Mouse (Mus musculus) monocyte, adult 5-6 weeks (primary cell): ENCODE data around the gene Col25a1. TPM values are rescaled to one million over a fixed set of nuclear protein-coding genes. Genes with fewer than 3 reads are reported as not detected.

ENCODE experiments used
- ATAC-seq: fragments of 153-309, 156-312 bp; replicated peaks from 2 replicates; pipeline ENCODE4 v1.8.0; 2017; ENCODE audit warnings: mild to moderate bottlenecking; ENCODE audit not compliant: low TSS enrichment, insufficient number of reproducible peaks, severe bottlenecking, poor library complexity, low FRiP score
- total RNA-seq: library from RNA; stranded (forward); fragments of 200-1000, 200-491, 200-594 nt; gene quantifications from 3 replicates; pipeline ENCODE4 v1.2.3, GENCODE M21; 2017

The Col25a1 gene
- total RNA-seq, 1 experiment from 2014 or later, result not detected

DNA sequence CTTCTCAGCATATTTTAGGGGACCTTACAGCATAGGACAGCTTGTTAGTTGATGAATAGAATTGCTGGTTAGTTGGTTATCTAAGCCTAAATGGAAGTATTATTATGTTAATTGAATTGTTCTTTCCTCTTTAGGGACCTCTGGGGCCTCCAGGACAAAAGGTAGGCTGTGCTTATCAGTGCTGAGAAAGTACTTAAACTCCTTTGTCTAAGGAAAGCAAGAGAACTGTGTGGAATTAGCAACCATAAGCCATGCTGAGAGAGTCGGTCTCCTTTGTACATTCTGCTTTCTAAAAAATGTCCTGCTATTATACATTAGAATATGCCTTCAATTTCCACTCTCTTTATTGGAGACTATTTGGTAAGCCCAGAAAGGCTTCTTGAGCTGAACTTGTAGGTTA lies 362.9 kb downstream of the Col25a1 start:
- ATAC-seq, result no peak

DNA sequence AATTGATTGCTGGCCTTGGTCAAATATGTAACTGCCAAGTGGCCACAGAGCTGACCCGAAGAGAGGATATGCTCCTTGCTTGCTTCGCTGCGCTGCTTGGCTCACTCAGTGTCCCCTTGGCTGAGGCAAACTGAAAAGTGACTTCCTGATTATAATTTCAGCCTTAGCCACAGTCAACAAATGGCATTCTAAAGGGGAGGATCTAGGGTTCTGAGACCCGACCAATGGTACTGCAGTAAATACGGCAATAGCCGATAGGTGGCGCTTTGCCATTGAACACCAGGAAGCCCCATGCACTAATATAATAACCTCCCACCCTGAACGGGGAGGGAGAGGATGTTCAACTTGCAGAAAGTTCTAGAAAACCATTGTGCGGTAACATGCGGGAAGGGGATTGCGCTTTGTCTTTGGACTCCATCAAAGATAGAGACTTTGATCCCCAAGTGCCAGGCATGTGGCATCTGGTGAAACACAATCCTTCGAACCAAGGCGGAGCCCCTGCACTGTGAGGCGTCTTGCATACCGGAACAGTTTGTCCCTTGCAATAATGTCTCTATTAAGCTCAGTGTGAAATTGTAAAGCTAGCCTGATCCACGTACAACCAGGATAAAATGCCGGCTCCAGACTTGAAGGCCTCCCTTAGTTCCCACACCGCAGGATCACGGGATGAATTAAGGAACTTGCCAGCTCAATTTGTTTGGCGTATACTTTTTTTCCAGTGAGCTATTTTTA lies 363.5 kb downstream of the Col25a1 start:
- no peak for ATAC-seq

DNA sequence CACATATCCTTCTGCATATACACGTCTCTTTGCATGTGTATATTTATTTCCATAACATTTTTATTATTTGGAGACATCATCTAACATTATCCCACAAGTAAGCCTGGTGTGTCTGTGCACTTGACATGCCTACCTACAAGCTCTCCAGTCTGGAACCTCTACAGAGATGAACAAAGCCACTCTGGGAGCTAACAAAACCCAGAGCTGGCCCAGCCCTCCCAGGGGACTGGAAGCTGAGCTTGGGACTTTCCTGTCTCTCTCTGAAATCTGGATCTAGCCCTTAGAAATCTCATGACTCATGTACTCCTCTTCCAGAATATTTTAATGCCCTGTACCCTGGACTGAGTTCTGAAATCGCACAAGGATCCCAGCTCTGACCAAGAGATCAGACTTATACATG lies 365.7 kb downstream of the Col25a1 start:
- ATAC-seq, result no peak

DNA sequence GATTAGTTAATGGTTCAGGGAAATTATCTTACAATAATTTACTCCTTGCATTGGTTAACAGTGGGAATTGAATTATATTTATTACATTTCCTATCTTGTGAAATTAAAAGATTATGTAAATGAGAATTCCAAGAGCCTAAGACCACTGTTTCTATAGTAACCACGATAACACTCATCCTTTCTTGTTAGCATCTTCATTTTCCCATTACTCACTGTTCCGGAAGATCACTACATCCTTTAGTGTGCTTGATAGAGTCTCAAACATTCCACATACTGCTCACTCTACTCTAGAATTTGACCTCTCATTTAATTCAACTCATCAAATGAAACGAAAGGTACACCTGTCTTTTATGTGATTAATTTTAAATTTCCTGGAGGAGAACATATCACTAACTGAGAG lies 370.4 kb downstream of the Col25a1 start:
- ATAC-seq, result no peak

DNA sequence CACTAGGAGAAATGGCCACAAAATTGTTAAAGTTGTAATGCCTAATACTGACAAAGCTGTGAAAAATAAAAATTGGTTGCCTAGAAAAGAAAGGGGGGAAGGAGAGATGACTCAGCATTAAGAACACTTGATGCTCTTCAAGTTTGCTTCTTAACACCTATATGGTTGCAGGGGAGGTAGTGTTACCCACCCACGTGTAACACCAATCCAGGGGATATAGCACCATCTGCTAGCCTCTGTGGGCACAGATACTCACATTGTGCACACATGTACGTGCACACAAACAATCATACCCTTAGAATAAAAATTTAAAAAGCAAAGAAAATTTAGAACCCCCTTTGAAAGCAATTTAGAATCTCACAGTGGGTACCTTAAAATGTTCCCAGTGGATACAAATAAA lies 377.0 kb downstream of the Col25a1 start:
- no peak for ATAC-seq

DNA sequence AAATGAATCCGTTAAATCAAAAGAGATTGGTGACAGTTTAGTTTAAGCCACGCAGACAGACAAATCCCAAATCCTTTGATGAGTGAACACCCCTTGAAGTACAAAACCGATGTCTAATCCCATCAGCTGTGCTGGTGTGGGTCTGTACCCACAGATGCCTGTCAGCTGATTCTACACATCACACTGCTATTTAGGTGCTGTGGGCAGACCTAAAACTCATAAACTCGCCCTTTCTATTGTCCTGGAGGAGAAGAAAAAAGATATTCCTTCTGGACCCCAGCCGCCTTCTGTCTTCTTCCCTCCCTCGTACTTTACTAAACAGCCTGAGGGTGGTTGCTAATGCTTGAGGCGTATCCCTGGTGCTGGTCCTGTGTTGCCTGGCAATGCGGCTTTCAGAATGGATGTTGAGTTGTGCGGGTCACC lies 387.2 kb downstream of the Col25a1 start:
- no peak for ATAC-seq

DNA sequence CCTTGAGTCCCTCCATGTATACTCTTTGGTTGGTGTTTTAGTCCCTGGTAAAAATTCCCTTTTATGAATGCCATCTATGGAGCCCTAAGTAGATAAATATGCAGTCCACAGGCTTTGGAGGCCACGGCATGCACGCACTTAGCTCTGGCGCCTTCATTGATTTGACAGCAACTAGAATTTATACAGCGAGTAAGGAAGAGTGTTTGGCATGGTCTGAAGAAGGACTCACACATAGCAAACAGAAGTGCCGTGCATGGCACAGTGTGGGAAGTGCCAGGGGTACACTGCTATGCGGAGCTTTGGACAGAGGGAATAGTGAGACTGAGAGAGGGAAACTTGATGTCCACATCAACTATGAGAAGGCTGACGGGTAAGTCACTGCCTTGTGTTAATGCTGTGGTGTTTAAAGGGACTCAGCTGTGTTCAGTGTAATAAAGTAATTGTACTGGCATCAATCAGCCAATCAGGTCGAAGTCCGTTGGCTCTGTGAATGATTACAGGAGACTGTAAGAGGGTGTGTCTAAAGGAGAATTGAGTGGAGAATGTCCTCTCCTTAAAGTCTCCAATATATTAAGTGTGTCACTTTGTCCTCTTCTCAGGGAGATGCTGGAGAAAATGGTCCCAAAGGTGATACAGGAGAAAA lies 390.7 kb downstream of the Col25a1 start:
- no peak for ATAC-seq

DNA sequence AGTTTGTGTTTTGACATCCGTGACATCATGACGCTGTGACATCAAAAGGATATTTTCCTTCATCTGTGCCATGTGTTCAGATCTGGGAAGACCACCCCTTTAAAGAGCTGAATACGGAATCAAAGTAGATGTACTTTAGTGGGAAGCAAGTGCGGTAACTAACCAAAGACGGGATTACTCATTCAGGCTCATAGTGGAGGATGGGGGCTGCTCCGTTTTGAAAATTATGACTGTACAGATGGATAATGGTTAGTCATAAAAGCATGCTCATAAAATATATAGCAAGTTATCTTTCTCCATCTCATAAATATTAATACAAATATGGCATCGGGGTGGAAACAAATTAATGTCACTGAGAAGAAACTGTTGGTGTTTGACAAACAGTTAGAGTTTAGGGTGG lies 391.7 kb downstream of the Col25a1 start:
- ATAC-seq, result no peak

DNA sequence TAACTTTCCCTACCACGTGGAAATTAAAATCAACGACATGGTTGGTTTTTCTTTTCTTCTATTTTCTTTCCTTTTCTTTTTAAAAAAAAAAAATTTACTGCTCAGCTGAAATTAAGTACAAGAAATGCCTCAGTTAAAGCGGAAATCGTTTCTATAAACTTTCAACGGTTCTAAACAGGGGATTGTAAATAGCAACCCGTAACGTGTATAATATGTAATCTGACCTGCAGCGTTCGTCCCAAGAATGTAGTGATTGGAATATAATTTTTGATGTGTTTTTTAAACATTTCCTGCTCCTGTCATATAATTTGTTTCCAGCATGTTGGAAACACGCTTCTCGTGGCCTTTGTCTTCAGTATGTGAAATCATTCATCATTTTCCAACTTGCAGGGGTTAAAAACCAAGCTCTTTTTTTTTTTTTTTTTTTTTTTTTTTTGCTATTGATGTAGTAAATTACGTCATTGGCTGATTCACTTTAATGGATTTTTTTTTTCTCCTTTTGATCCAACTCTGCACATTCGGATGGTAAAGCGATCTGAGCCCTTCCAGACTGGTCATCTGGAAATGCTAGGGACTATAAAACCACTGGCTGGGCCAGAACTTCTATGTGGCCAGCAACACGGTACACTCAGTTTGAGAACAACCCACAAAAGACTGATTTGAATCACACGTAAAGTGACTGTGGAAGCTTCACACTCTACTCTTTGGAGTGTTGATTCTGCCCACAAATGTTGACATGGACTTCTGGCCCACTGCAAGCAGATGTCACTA lies 393.3 kb downstream of the Col25a1 start:
- ATAC-seq, result no peak

DNA sequence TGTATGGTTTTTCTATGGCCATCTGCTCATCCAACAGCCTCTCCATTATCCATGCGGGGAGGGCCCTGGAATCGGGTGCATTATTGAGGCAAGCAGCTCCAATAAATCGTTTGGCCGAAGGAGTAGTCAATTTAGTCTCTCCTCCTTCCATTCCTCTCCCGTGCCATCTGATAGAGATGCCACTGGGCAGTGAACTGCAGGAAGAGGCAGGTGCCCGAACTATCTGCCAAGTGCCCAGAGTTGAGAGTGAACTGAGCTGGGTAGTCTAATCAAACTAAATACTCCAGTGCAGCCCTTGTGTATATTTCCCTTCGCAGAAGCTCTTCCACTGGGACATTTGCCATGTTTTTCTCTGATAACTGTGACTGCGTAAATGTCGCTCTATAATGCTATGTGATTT lies 403.7 kb downstream of the Col25a1 start:
- no peak for ATAC-seq

DNA sequence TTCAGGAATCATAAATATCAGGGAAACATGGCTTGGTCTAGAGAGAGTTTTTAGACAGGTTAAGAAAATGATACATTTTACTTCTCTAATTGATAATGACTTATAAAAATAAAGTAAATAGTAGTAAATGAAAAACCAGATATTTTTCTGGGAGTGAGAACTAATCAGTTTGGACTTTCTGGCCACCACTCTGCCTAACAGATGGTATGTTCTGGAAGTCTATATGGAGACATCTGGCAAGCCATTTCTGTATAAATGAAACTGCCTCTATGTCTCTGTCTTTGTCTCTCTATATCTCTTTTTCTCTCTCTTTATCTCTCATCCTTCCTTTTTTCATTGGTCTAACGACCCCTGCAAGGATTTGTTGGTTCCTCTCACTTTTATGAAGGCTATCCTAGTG lies 410.2 kb downstream of the Col25a1 start:
- no peak for ATAC-seq

DNA sequence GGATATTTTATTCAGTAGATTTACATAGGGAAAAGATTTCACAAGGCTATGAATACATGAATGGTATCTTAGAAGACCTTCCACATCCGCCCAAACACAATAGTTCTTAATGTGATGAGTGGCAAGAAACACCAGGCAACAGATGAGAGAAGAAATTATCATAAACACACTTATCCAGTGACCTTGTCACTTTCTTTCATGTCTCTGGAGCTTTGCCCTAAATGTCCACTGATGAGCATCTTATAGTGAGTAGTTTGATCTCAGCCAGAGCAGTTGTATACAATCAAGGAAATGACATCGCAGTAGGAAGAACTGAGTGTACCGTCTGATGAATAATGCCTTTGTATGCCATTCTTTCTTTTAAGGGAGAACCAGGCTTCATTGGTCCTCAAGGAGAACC lies 414.7 kb downstream of the Col25a1 start:
- no peak for ATAC-seq

DNA sequence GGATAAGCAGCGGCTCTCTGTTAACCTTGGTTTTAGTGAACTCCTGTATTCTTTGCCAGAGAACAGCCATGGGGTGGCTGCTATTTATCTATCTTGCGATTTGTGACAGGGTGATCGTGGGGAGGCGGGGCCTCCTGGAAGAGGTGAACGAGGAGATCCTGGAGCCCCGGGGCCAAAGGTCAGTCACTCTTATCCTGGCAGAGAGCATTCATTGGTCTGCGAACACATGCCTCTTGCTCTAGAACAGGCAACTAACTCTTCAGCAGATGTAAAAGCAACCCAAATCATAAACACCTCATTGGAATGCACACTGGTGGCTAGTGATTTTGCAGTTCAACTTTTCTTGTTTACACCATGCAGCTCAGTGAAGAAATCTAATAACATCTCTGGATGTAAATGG lies 417.8 kb downstream of the Col25a1 start:
- no peak for ATAC-seq

DNA sequence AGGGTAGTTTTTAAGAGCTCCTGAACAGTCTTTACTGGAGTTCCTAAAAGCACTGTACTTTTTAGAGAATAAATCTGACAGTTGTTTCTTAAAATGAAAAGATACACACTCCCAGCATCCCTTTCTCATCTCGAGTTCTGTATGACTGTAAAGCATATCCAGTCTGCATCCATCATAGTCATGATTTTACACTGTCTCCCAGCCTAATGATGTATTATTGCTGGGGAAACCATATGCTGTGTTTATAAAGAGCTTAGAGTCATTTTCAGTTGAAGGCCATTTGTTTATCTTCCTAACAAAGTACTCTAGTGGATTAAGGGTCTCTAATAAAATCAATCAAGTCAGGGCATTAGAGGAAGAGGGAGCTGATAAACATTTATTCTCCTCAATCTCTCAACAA lies 425.0 kb downstream of the Col25a1 start:
- no peak for ATAC-seq

DNA sequence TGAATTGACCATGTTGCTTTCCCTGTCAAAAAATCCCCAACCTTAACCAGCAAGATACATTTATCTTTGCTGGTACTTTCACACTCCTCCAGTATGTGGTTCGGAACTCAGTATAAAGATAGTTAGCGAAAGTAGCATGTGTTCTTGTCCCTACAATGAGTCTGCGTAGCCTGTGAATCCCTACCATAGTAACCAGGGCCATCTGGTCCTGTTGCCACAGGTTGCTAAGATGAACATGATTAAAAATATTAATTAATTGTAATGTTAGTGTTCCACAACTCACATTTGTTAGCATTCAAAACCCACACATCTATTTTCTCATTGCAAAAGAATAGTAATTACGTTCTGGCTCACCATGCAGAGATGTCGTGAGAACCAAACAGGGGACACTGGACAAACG lies 434.3 kb downstream of the Col25a1 start:
- no peak for ATAC-seq

DNA sequence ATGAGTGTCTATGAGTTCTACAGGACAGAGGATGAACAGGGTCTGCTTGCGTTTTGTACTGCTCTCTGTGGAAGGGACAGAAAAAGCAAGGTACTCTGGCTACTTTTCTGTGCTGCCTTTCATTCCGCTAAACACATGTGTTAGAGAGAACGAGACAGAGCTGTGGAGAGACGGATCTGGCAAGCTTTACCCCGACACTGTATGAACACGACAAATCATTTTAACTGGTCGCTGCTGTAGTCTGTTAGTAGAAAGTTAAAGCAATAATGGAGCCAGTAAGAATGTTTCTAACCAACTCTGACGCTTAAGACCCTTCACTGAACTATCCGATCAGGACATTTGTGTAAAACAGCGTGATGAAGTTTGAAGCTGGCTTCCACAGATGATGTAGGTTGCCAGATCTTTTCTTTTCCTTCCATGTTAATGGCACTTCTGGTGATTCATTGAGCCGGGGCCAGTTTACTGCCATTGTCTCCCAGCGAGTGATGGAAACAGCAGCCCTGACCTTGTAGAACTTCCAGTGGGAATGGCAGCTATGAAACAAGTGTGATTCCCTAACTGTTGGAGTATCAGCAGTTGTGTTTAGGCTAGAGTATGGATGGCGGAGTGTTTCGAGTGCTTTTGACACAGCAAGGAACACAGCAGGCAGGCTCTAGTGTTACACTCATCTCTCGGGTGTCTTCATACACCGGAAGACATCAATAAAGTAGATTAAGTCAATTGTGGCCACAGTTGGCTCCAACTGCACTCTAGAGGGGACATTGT lies 437.2 kb downstream of the Col25a1 start:
- ATAC-seq, result no peak

DNA sequence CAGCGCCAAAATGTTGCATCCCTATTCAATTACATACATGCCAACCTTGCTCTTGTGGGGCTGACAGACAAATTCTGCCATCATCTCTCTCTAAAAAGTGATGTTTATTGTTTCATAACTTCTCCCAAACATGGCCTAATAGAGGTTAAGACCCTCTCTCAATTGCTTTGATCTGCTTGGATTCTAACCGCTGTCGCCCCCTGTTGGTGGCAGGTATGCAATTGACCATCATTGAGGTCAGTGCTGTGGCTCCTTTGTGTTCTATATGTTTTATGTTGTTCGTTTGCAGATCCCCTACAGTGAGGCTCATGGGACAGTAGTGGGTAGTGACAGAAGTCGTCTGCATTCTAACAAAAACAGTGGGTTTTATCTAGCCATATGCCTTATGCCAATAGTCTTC lies 441.9 kb downstream of the Col25a1 start:
- ATAC-seq, result no peak

DNA sequence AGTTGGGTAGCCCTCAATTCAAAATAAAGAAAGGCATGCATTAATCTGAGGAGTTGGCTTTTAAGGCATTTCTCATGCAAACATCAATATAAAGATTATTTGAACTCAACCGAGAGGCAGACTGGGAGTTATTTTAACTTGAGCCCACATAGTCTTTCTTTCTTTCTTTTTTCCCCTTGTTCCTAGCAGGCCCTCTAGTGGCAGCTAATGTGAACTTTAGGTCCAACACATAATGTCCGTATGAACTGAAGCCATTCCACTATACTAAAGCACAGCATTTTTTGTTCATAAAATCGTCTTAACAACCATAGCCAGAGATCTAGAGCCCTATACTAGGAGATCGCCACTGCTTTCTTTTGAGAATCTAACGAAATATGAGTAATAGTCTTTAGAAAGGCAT lies 443.4 kb downstream of the Col25a1 start:
- ATAC-seq, result no peak

DNA sequence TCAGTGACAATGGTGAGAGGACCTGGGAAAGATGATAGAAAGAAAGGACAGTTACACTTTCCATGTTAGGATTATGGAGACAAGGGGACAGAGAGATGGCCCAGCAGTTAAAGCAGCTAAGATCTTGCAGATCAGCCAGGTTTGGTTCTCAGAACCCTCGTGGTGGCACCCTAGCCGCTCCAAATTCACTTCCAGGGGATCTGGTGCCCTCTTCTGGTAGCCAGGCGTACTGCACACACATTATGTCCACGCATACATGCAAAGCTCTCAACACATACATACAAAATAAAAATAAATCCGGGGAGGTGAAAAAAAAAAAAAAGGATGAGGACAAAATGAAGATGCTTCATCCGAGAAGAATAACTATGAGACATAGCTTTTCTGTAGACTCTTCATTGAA lies 445.4 kb downstream of the Col25a1 start:
- no peak for ATAC-seq
